Mouse (Mus musculus): Measurements from ENCODE around the gene Eps15l1.

The Eps15l1 gene

GRCm38 (mm10) chr8:72322471-72322889 lies 98.8 kb downstream of the Eps15l1 start:
- in situ Hi-C loops (cut with MboI, MseI), result no loop called here

GRCm38 (mm10) chr8:72321635-72322441 lies 99.4 kb downstream of the Eps15l1 start:
- in situ Hi-C loops (cut with MboI, MseI), result no loop called here

- in situ Hi-C loops (cut with MboI, MseI), result no loop called here
Observed at GRCm38 (mm10) chr8:72320803-72321583, 100.3 kb downstream of the Eps15l1 start.

GRCm38 (mm10) chr8:72319921-72320802 lies 101.1 kb downstream of the Eps15l1 start:
- in situ Hi-C loops (cut with MboI, MseI), result loop anchor here in 1 of 2 experiments (5.0 kb wide), 1 partner anchor 32 kb away; no protein-coding TSS in a partner anchor

- in situ Hi-C loops (cut with MboI, MseI), result loop anchor here in 1 of 2 experiments (5.0 kb wide), 1 partner anchor 33 kb away; no protein-coding TSS in a partner anchor
Observed at GRCm38 (mm10) chr8:72319397-72319796, 101.9 kb downstream of the Eps15l1 start.

- in situ Hi-C loops (cut with MboI, MseI), result loop anchor here in 1 of 2 experiments (5.0 kb wide), 1 partner anchor 33 kb away; no protein-coding TSS in a partner anchor
Observed at GRCm38 (mm10) chr8:72318801-72319322, 102.4 kb downstream of the Eps15l1 start, which contains the start of gene Klf2. TSS of gene Klf2 (plus strand) at chr8:72319033.

- in situ Hi-C loops (cut with MboI, MseI), result loop anchor here in 1 of 2 experiments (5.0 kb wide), 1 partner anchor 34 kb away; no protein-coding TSS in a partner anchor
Observed at GRCm38 (mm10) chr8:72317741-72318301, 103.4 kb downstream of the Eps15l1 start.

GRCm38 (mm10) chr8:72316053-72316695 lies 105.1 kb downstream of the Eps15l1 start:
- in situ Hi-C loops (cut with MboI, MseI), result loop anchor here in 1 of 2 experiments (5.0 kb wide), 1 partner anchor 36 kb away; no protein-coding TSS in a partner anchor

- in situ Hi-C loops (cut with MboI, MseI), result no loop called here
Observed at GRCm38 (mm10) chr8:72312926-72313518, 108.2 kb downstream of the Eps15l1 start.

- in situ Hi-C loops (cut with MboI, MseI), result no loop called here
Observed at GRCm38 (mm10) chr8:72310849-72311506, 110.3 kb downstream of the Eps15l1 start.

- in situ Hi-C loops (cut with MboI, MseI), result no loop called here
Observed at GRCm38 (mm10) chr8:72308276-72308675, 113.0 kb downstream of the Eps15l1 start.

- in situ Hi-C loops (cut with MboI, MseI), result no loop called here
Observed at GRCm38 (mm10) chr8:72306913-72307312, 114.3 kb downstream of the Eps15l1 start.

GRCm38 (mm10) chr8:72305210-72305905 lies 115.9 kb downstream of the Eps15l1 start, which contains the start of gene Gm10282:
TSS of gene Gm10282 (minus strand) at chr8:72305260.
- in situ Hi-C loops (cut with MboI, MseI), result no loop called here

- in situ Hi-C loops (cut with MboI, MseI), result loop anchor here in 1 of 2 experiments (5.0 kb wide), 1 partner anchor 36 kb away; no protein-coding TSS in a partner anchor
Observed at GRCm38 (mm10) chr8:72303633-72304032, 117.6 kb downstream of the Eps15l1 start.

- in situ Hi-C loops (cut with MboI, MseI), result loop anchor here in 1 of 2 experiments (5.0 kb wide), 1 partner anchor 36 kb away; no protein-coding TSS in a partner anchor
Observed at GRCm38 (mm10) chr8:72302986-72303612, 118.2 kb downstream of the Eps15l1 start.

GRCm38 (mm10) chr8:72301497-72301896 lies 119.8 kb downstream of the Eps15l1 start:
- in situ Hi-C loops (cut with MboI, MseI), result loop anchor here in 1 of 2 experiments (5.0 kb wide), 1 partner anchor 34 kb away; no protein-coding TSS in a partner anchor

GRCm38 (mm10) chr8:72300654-72301400 lies 120.4 kb downstream of the Eps15l1 start:
- in situ Hi-C loops (cut with MboI, MseI), result loop anchor here in 1 of 2 experiments (5.0 kb wide), 1 partner anchor 34 kb away; no protein-coding TSS in a partner anchor

Data from T-helper 17 cell (primary cell).